ENCODE assay signal across 9 mouse cellular contexts in genomic region chr15:31150546-31151471, GRCm38 (mm10).
DNase-seq lines count a peak whose midpoint lies in the region; ATAC-seq and TF ChIP-seq lines count a peak whose summit lies in the region.
"Had no signal": no experiment of that assay in that cellular context is flagged by ENCODE, and none has a peak within 500 bp of the region (broad histone marks: within the 10 kb centered on the region; RNA-seq: fewer than 3 reads in every experiment).

No protein-coding gene starts in this region.

- no peaks in the 10 kb centered on the region for H3K4me1 ChIP-seq in ES-Bruce4 (ENCODE audit: control insufficient read depth, insufficient read depth, low read length)
- no peaks in the 10 kb centered on the region for H3K4me1 ChIP-seq in bone marrow, adult 2 months (ENCODE audit: control insufficient read depth, insufficient read depth, low read length)
- no peaks in the 10 kb centered on the region for H3K4me1 ChIP-seq in forebrain, embryonic 11.5 days (replicated peaks; ENCODE audit: control insufficient read depth, insufficient read depth, low read length)

- TF ChIP-seq POLR2A in ES-Bruce4 (IDR thresholded peaks at IDR 0.05; ENCODE audit: insufficient read depth, low read length): no peak
- TF ChIP-seq POLR2A in bone marrow, adult 2 months (IDR thresholded peaks at IDR 0.05; ENCODE audit: borderline replicate concordance, control insufficient read depth, low read depth, low read length): no peak

- H3K4me2 ChIP-seq in forebrain, embryonic 11.5 days (ENCODE audit: low read depth, low read length, severe bottlenecking): 0 out of 2 replicates have a peak overlapping the region, but pooled peaks have one; percentile 16

- no peaks in the 10 kb centered on the region for H3K27me3 ChIP-seq in ES-Bruce4 (ENCODE audit: control insufficient read depth, insufficient read depth, low read length, poor library complexity, severe bottlenecking)
- H3K27me3 ChIP-seq in forebrain, embryonic 11.5 days (ENCODE audit: control insufficient read depth, insufficient read depth, low read length): no peaks in the 10 kb centered on the region

- no peak overlapping the region for H3K9ac ChIP-seq in ES-Bruce4 (ENCODE audit: low read depth, poor library complexity, severe bottlenecking)
- H3K9ac ChIP-seq in forebrain, embryonic 11.5 days (ENCODE audit: low read length): peak overlapping the region; percentile 16; the same call in 1 of the 2 replicates

- no peaks in the 10 kb centered on the region for H3K36me3 ChIP-seq in ES-Bruce4 (ENCODE audit: control insufficient read depth, insufficient read depth, low read length, poor library complexity, severe bottlenecking)
- no peaks in the 10 kb centered on the region for H3K36me3 ChIP-seq in forebrain, embryonic 11.5 days (ENCODE audit: control insufficient read depth, insufficient read depth, low read length)

- DNase-seq in forebrain, embryonic 11.5 days (ENCODE audit: low spot score): peak; percentile 67
- DNase-seq in heart, postnatal 4 days: peak; percentile 62
- DNase-seq in layer of hippocampus, postnatal 10 days (ENCODE audit: low spot score in 2 of 2): peak; percentile 75 to 82
- DNase-seq in right cerebral cortex, postnatal 36 days (ENCODE audit: low spot score in 2 of 2): peak; percentile 69 to 74

- ATAC-seq in forebrain, embryonic 11.5 days (replicated peaks; ENCODE audit: low FRiP score): peak; percentile 75; the same call in 1 of the 2 replicates
- 0 out of 2 replicates have a peak, but pooled peaks have one; percentile 47 for ATAC-seq in megakaryocyte-erythroid progenitor cell, adult 5-6 weeks (replicated peaks; ENCODE audit: low FRiP score, low TSS enrichment, poor library complexity, severe bottlenecking)
- ATAC-seq in inflammation-experienced regulatory T-cells, adult 6 months: no peak

- H3K27ac ChIP-seq in ES-Bruce4 (ENCODE audit: insufficient read depth, low read length): no peak overlapping the region
- H3K27ac ChIP-seq in bone marrow, adult 2 months (ENCODE audit: control insufficient read depth, insufficient read depth, low read depth, low read length, poor library complexity): no peak overlapping the region
- no peak overlapping the region for H3K27ac ChIP-seq in forebrain, embryonic 11.5 days (ENCODE audit: low read depth, low read length)

- peak; percentile 68 for TF ChIP-seq CTCF in ES-Bruce4 (IDR thresholded peaks at IDR 0.05; ENCODE audit: low read depth, low read length)
- TF ChIP-seq CTCF in bone marrow, adult 2 months (IDR thresholded peaks at IDR 0.05; ENCODE audit: control insufficient read depth, insufficient read depth, low read length): 0 out of 2 replicates have a peak, but pooled peaks have one; percentile 7

- H3K9me3 ChIP-seq in ES-Bruce4 (replicated peaks; ENCODE audit: control insufficient read depth, insufficient read depth, low read length, poor library complexity, severe bottlenecking): no peaks in the 10 kb centered on the region
- H3K9me3 ChIP-seq in forebrain, embryonic 11.5 days (ENCODE audit: control insufficient read depth, low read length): no peaks in the 10 kb centered on the region

- H3K4me3 ChIP-seq in ES-Bruce4 (ENCODE audit: low read depth, low read length): no peak overlapping the region
- H3K4me3 ChIP-seq in bone marrow, adult 2 months (replicated peaks; ENCODE audit: control insufficient read depth, low read depth, low read length): no peak overlapping the region
- no peak overlapping the region for H3K4me3 ChIP-seq in forebrain, embryonic 11.5 days (ENCODE audit: low read depth, low read length)
- H3K4me3 ChIP-seq: erythroblast, embryonic 14.5 days had no signal

- WGBS in bone marrow, adult 2 months: 60% methylated on average over 21 of the region's 21 CpGs
- 36% methylated on average over 21 of the region's 21 CpGs for WGBS in forebrain, embryonic 11.5 days

- TF ChIP-seq EP300 in ES-Bruce4 (IDR thresholded peaks at IDR 0.05; ENCODE audit: insufficient read depth, low read depth, low read length): no peak
